Mouse (Mus musculus) B cell, adult 2 months (primary cell): ENCODE data around the gene Tmem91.

ENCODE experiments used
- DNase-seq, 2 experiments: peaks; one replicate each; pipeline ENCODE4 v3.0.0; 2022

The Tmem91 gene

DNA sequence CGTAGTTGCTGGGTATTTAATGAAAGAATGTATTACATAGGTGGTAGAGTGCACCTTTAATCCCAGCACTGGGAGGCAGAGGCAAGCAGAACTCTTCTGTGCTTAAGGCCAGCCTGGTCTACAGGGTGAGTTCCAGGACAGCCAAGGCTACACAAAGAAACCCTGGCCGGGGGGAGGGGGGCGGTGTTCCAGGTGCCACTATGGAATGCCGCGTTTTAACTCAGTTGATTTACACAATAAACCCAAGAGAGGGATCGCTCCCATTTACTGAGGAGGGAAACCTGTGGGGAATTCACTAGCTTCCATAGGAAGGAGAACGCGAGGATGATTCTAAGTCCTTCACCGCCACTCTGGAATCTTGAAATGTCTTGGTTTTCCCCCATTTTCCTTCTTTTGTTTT lies 5.3 kb downstream of the Tmem91 start:
- DNase-seq = no peak

DNA sequence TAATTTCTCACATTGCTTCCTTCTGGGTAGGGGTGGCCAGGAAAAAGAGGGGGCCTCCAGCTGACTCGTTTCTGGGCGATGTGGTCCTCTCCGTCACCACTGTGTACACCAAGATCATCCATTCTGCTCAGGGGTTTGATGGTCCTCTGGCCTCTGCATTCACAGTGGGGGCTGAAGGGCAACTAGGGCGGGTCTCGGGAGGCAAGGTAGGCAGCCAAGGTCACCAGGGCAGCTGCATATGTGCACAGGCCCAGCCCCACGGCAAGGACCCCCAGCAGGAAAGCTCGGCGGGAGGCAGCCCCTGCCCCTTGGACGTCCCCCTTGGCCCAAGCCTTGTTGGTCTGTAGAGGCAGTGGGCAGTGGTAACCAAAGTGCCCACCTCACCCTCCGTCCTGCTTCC lies 5.8 kb downstream of the Tmem91 start:
- no peak for DNase-seq

DNA sequence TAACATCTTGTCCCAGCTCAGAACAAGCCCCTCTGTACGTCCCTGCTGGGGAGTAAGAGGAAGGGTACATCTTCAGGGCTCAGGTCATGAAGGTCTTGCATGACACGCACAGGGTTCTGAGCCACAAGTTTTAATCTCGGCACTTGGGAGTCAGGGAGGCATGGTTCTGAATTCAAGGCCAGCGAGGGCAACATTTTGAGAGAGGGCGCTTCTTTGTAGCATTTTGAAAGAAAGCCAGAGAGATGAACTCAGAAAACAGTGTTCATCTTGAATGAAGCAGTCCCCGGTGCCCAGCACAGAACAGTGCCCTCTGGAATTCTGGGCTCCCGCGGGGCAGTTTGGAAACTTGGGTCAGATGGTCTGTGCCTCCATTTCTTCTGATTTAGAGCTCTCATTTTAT lies 8.6 kb downstream of the Tmem91 start:
- DNase-seq = no peak

DNA sequence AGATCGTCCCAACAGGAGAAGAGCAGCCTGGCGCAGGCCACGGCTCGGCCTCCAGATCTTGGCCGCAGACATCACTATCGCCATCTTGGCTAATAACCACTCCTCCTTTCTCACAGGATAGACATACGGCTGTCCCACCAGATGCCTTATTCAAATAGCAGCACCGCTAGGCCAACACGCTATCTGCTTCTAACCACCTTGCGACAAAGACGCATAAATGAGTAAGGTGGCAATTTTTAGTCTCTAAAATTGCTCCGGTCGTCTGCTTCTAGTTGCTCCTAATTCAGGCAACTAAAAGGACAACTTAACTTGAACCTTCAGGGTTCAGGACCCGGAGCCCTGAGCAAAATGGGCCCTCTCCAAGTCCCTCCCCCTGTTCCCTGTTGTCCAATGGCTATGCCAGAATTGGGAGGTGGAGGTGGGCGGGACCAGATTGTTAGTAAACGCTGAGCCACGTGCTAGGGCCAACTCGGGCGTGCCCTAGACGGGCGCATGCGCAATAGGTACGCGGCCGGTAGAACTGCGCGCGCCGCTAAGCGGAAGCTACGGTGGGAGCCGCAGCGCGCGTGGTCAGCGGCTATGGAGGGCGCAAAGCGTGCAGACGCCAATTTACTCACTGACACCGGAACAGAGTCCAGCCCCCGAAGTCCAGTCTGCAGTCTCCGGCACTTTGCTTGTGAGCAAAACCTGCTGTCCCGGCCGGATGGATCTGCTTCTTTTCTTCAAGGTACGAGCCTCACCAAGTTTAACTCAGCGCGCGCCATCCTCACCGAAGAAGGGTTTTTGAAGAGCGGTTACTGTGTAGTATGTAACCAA lies 16.1 kb downstream of the Tmem91 start, which contains the start of the genes Bckdha and Exosc5:
TSS of gene Bckdha (minus strand) at position 325 of the 816 bp plus-strand sequence.
TSS of gene Exosc5 (plus strand) at position 508 of the 816 bp plus-strand sequence.
- DNase-seq = peak; percentile 97 to 98

DNA sequence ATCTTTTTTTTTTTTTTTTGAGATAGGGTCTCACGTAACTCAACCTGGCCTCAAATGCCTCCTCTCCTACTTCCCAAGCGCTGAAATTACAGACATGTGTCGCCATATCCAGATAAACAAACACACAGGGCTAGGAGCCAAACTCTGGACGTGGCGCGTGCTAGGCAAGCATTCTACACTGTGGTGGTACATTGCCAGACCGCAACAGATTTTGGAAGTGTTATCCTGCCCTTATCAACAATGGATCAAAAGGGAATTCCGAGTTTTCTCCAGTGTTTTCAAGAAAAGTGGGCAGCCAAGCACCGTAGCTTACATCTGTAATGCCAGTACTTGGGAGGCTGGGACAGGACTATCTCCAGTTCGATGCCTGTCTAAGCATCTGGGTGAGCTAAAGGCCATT lies 17.2 kb downstream of the Tmem91 start:
- DNase-seq = no peak

DNA sequence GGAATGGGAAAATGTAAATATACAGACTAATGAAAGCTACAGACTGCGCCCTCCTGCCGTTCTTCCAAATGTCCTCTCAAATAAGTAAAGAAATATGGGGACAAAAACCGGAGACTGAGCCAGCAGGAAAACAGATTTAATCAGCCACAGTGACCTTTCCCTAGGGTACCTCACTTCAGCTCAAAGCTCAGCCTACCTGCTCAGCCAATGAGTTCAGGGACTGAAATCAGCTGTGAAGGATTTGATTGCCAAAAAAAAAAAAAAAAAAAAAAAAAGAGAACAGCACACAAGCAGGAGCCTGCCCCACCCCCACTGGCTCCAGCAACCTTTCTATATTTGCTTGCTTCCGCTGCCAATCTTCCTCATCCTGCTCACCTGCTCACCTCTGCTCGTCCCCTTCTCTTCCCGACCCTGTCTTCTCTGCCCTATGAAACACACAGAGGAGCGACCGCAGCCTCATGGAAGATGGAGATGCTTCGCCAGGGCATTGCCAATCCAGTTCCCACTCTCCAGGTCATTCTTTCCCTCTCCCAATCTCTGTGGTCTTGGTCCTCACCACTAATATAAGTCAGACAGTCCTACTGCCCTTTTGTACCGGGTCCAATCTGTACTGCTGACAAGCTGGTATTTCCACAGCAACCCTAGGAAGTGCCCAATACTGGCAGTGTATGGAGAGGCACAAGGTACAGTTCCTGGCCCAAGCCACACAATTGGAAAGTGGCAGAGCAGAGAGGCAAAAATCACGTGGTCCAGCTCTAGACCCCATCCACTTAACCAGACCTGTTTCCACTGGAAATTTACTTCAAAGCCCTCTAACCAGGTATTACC lies 19.2 kb downstream of the Tmem91 start:
- DNase-seq = no peak

DNA sequence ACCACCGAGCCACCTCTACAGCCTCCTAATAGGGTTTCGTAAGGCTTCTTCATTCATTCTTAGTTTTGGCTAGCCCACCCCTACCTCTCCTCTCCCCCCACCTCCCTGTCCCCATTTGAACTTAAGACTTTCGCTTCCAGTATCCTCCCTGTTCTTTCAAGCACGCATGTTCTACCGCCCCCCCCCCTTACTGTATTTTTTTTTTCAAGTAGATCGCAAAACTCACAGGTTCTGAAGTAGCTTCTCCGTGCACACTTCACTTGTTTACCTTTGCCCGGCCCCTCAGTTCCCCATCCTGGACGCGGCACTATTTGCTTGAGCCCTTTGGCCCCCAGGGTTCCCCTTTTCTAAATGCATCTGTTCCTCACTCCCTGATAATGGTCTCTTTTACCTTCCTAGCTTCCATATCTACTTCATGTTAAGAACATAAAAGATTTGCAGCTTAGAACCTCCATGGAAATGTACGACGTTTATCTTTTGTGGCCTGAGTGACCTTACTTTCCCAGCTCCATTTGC lies 22.7 kb downstream of the Tmem91 start:
- peak; percentile 53 to 64 for DNase-seq

DNA sequence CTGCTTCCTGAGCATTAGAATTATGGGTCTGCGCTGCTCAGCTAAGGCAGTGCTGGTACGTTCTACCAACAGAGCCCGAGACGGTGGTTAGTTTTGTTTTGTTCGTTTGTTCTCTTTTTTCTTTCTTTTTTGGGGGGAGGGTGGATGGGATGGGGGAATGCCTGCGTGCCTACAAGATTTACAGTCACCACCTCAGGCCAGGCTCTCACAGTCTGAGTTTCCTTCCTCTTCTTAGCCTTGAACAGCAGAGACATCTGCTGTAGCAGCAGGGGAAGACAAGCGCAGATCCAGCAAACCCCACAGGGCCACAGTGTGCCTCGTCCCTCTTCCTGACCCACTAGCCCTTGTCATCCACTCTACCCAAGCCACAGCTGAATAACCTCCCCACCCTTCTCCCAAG lies 23.7 kb downstream of the Tmem91 start:
- peak; percentile 71 to 76 for DNase-seq

DNA sequence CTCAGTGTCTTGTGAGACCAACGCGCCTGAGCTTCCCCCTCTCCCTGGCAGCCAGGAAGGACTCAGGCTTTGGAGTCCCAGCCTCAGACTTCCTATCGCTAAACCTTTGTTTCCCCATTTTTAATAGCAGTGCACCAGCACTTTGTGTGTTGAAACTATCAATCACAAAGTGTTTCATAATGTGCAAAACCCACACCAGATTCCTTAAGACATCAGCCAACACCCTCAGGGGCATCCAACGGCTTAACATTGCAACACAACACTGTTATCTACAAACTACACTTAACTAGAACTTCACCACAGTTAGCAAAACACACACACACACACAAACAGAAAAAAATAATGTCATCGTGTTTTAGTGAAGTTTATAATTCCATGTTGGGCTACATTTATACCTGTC lies 25.1 kb downstream of the Tmem91 start:
- no peak for DNase-seq

DNA sequence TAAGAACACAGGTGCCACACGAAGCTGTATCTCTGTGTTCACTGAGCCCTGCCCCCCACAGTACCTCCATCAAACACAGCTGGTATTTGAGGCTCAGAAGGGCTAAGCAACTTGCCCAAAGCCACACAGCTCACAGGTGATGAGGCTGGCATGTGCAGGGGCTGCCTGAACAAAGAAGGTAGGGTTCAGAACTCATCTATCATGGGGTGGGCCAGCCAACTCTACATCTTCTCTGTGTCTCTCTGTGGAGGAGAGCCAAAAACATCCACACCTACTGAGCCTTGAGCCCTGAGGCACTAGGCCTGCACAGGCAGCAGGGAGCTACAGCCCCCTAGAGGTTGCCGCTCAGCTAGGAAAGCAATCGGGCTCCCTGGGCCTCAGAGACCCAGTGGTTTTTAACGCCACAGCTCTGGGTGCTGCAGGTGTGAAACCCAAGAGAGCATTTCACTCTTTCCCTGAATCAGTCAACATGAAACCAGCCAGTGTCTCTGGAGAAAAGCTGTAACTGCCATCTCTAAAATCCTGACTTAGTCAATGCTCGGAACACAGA lies 27.3 kb downstream of the Tmem91 start:
- peak; percentile 67 to 70 for DNase-seq

DNA sequence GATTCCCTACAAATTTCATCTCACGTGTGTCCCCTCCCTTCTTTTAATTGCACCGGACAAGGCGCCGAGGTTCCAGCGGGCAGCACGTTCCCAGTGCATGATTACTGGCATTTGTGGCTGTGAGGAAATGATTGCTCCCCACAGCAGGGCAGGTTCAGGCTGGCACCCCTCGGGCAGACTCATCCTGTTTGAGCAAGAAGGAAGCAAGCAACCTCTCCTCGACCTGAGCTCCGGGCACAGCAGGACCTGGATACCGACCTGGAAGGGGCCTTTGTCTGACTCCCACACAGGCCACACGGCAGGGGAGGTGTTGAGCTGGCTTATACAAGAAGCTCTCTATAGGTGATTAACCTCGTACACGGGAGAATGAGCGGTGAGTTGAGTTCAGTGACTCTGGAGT lies 29.9 kb downstream of the Tmem91 start:
- DNase-seq = no peak

DNA sequence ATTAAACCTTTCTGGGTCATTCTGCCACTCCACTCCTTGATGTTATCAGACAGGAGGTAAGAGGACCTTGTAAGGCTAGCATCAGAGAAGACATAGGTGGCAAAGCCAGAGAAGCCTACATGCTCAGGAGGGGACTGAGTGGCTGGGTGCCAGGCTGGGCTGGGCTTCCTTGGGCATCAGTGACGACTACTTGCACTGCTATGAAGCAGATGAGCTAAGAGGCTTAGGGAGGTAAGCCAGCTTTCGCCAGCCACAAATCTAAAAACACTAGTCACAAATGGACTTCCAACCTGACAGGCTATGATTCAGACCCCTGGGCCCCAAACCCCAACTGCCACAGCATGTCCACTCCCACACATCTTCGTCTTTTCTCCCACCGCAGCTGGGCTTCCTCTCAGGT lies 30.3 kb downstream of the Tmem91 start:
- DNase-seq = no peak

DNA sequence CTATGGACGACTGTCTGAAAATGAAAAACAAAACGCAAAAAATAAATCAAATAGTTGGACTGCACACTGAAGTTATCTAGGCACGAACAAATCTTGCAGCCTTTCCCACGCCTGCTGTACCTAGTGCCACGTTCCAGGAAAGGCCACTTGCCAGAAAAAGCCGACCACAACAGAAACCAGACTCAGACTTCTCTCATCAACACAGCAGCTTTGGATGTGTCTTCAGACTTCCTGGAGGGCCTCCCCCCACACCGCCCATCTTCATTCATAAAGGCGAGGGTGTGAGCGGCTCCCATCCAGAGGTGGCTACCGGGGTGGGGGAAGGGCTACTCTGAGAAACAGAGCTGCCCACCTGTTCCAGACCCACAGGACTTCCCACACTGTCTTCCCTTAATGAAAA lies 30.8 kb downstream of the Tmem91 start:
- peak in 1 of 2 experiments; percentile 36 for DNase-seq

DNA sequence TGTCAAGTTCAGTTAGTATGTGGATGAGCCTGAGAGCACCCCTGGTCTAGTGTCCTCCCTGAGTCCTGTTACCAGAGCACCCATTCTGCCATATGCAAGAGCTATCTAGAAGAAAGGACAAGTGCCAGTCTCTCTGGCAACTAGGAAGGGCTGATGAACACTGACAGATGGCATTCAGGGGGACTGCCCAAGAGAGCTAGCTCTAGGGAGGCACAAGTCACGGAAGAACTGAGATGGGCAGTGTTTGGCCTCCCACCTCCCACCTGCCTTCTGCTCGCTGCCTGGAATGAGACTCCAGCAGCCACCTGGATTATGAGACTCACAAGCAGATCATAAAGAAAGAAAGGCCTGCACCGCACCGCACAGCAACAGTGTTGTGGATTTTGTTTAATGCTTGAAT lies 35.2 kb downstream of the Tmem91 start:
- no peak for DNase-seq

DNA sequence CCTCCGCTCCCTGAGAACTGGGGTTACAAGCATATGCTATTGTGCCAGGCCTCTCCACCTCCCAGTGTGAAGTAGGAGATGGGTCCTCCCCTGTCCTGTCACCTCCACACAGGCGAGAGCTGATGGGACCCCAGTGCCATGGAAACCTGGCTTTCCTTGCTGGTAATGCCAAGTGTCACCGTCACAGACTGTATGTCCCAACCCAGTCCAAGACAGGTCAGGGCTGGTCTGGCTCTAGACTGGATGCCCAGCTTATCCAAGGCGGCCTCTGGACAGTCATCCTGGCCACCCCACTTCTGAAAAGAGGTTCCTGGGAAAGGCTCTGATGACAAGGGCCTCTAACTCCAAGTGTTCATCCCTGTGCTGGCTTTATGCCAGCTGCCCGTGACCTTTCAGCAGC lies 37.9 kb downstream of the Tmem91 start:
- DNase-seq = no peak

DNA sequence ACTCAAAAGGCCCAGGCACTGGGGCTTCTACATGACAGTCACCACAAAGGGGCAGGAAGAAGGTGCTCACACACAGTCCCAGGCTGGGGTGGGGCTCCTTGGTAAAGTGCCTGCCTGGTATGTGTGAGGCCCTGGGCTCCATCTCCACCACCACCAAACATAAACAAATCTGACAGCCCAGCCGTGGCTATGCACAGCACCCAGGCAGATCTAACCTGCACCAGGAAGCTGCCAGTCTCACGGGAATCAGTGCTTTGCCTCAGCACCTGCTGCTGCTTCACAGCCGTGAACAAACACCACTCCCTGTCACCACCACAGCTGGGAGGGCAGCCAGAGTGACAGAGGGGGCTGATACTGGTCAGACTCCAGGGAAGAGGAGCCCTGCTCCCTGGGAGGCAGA lies 38.6 kb downstream of the Tmem91 start:
- DNase-seq = peak; percentile 81 to 85

DNA sequence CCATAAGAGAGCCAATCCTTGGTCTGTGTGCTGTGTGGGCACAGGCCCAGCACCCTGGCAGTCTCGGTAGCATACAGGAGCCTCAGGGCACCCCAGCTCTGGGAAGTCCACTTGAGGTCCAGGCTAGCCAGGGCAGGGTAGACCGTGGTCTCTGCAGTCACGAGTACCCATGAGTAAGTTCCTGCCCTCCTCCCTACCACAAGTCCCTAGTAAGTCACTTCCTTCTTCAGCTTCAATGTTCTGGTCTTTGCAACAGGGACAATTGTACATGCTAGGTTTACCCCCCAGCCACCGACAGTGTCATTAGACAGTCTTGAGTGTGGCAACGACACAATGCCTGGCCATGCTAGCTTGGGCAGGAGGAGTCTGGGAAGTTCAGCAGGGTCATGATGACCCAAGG lies 42.3 kb downstream of the Tmem91 start:
- DNase-seq = peak; percentile 57 to 58

DNA sequence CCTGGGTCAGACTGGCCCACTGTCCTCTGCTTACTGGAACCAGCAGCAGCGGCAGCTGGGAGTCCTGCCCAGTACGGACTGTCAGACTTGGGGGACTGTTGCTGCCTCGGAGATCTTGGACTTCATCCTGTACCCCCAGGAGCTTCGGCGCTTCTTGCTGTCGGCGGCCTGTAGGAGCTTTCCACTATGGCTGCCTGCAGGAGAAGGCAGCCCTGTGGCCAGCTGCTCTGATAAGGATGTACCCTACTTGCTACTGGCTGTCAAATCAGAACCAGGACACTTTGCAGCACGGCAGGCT lies 46.7 kb downstream of the Tmem91 start:
- DNase-seq = no peak

DNA sequence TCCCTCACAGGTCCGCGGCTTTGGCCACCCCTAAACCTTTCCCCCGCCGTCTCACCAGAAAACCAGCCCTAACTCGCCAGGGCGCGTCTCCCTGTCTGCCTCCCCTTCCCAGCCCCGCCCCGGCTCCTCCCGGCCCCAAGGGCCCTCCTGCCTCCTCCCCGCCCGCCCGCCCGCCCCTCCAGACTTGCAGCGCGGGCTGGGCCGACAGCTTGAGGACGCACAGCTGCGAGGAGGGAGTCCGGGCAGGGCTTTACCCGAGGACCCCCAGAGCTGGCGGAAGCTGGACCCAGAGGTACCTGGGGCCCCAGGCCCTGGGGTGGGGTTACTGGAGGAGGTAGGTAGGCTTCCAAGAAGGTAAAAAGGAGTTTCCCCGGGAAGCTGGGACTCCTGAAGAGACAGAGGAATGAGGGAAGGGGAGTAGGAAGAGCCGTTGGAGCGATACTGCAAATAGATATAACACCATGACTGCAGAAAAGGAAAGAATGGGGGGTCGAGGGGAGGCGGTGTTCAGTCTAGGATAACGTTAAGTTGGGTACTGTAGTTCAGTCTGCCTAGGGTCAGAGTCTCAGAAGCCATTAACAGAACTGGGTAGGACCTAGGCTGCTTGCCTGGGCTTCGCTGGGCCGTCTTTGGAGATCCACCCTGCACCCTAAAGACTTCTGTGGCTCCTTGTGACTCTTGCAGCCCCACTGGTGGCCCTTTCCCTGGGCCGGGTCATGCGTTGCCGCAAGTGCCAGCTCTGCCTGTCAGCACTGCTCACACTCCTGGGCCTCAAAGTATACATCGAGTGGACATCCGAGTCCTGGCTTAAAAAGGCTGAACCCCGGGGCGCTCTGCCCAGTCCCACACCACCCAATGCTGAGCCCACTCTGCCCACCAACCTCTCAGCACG lies 47.3 kb downstream of the Tmem91 start:
- peak in 1 of 2 experiments; percentile 31 for DNase-seq

DNA sequence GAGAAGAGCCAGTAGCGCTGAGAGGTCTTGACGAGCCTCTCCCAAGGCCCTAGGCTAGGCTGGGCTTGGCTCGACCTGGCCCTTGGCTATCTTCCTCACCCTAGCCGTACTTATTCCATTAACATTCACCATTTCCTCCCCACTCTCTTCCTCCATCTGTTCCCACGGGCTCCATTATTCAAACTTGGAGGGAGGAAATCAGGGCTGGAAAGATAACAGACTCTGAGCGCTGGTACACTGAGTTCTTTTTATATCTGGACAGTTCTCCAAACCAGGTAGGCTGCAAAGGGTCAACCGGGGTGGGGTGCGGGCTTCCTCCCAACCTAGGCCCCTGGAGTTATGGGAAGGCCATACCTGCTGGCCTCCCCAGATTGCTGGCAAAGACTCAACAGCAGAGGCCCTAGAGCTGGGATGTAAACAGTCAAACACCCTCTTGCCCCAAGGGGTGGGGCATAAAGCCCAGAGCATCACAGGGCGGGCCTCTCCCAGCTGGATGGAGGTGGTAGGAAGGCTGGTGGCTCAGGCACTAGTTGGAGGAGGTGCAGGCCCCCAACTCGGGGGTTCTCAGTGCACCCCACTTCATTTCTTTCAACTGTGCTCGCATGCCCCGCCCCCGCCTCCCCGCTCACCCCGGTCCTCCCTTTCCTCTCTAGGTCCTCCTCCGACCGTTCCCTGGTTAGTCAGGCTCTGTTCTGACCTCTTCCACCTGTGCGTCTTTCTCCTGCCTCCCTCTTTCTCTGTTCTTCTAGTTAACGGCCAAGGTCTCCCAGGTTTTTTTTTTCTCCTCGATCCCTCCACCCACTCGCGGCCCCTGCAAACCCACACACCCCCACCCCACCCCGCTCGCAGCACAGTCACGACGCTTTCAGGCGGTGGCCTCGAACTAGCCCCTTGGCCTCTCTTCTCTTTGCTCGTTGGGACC lies 48.2 kb downstream of the Tmem91 start, which contains the start of gene B3gnt8:
TSS of gene B3gnt8 (plus strand) at position 146 of the 922 bp plus-strand sequence.
- peak; percentile 43 to 52 for DNase-seq

DNA sequence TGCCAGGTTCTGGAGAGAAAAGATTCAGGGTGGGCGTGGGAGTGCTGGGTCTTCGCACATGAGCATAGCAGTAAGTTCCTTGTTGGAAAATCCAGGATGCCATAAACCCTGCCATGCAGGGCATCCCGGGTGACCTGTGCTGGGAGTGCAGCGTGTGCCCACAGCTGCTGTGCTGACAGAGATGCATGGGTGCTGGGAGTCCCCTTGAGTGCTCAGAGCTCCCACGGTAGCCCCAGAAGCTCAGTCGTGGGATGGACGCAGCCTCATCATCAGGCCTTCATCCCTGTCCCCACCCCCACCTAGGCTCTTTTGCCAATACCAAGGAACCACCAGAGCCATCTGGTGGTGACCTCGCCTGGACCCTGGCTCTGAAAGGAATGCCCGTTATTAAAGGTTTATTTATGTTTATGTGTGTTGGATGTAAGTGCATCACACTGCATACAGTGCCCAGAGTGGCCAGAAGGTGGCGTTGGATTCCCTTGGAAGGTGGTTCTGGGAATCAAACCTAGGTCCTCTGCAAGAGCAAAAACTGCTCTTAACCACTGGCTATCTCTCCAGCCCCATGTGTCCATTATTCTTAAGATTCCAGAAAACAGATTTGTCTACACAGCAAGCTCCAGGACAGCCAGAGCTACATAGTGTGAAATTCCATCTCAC lies 49.2 kb downstream of the Tmem91 start:
- peak; percentile 75 to 76 for DNase-seq
